Mouse (Mus musculus) cerebellum, adult 2 months (tissue): ENCODE measurements around the gene Ifi208.

Experiments used
- CTCF ChIP-seq: fragments of 200-500 bp; IDR thresholded peaks from 2 replicates; pipeline ENCODE4 v1.5.1; 2011; ENCODE audit warnings: low read depth, mild to moderate bottlenecking, control low read depth, low read length, moderate library complexity, borderline replicate concordance; ENCODE audit not compliant: insufficient read depth
- POLR2A ChIP-seq: fragments of 200-500 bp; IDR thresholded peaks from 2 replicates; pipeline ENCODE4 v1.6.1; 2011; ENCODE audit warnings: low read length, control low read depth, borderline replicate concordance; ENCODE audit not compliant: insufficient read depth

GRCm38 (mm10) chr1:173741656-173742055 is 68.2 kb downstream of the Ifi208 start, which contains the start of gene Ifi207:
- no peak for TF ChIP-seq CTCF
- TF ChIP-seq POLR2A, result no peak
